Mouse (Mus musculus) ovary, postnatal 10 days (tissue): ENCODE results near the gene Mtif3.

ENCODE experiments used
- DNase-seq: peaks from one replicate; pipeline ENCODE4 v3.0.0; 2022; ENCODE audit warnings: low spot score

Mtif3 gene

GRCm38 (mm10) chr5:146963118-146963936 is at the start of gene Mtif3:
Gene Mtif3 (minus strand): TSS chr5:146963800.
- DNase-seq, result peak; percentile 62

DNA sequence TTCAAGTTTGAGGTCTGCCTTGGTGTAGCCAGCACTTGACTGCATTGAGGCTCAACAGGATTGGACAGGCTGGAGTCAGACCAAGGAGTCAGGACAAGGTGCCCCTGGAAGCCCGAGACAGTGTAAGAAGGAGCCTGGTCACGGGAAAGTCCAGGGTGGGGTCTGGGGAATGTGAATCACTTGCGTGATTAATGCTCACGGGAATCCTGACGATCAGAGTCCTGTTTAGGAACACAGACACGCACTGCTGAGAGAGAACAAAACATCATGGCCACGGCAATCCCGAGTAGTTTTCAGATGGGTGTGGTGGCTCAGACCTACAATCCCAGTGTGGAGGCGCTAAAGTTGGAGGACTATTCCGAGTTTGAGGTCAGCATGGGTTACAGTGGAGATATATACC is 47.7 kb upstream of the Mtif3 start:
- no peak for DNase-seq

- no peak for DNase-seq
Measured at GRCm38 (mm10) chr5:147003303-147003702, 39.7 kb upstream of the Mtif3 start.

GRCm38 (mm10) chr5:147001312-147001711 is 37.7 kb upstream of the Mtif3 start:
- DNase-seq, result no peak

- no peak for DNase-seq
Measured at GRCm38 (mm10) chr5:146998802-146999201, 35.2 kb upstream of the Mtif3 start.

DNA sequence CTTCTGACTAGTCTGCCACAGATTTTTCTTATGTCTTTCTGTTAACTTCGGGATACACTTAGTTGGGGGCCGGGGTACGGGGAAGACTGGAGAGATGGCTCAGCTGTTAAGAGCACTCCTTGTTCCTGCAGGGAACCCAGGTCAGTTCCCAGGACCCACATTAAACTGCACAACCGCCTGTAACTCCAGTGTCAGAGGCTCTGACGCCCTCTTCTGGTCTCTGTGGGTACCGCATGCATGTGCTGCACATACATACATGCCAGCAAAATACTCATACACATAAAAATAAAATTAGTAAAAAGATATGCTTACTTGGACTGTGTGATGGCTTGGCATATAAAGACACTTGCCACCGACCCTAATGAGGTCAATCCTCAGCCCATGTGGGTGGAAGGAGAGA is 33.2 kb upstream of the Mtif3 start:
- DNase-seq, result no peak

DNA sequence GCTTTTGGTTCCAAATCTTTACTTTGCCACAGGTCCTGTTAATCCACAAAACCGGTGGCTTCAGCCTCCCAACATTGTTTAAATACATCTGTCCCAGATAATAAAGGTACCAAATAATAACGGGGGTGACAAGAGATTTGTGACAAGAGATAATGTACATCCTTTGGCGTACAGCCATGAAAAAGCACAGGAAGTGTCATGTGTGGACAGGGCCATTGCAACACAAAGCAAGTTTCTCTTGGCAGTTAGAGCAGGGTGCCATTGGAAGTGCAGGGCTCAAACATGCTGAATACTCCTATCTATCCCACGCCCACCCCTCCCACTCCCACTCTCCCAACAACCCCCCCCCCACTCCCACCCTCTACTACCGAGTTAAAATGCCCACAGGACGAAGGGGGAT is 31.4 kb upstream of the Mtif3 start:
- DNase-seq, result no peak

DNA sequence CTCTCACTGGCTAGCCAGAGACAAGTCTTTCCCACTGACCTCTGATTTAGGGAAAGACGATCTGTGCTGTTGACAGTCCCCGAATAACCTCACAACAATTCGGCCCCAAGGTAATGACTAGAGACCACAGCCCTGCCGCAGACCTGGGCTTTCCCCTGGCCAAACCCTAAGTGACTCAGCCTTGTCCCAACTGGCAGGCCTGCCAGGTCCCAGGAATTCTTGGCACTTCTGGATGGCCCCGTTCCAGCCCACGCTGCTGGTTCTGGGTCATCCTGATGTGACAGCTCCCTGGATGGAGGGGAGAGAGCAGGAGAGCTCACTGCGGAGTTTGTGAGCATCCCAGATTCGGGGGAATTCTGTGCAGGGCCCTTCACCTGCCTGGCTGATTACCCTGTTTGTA is 29.9 kb upstream of the Mtif3 start:
- DNase-seq, result no peak

DNA sequence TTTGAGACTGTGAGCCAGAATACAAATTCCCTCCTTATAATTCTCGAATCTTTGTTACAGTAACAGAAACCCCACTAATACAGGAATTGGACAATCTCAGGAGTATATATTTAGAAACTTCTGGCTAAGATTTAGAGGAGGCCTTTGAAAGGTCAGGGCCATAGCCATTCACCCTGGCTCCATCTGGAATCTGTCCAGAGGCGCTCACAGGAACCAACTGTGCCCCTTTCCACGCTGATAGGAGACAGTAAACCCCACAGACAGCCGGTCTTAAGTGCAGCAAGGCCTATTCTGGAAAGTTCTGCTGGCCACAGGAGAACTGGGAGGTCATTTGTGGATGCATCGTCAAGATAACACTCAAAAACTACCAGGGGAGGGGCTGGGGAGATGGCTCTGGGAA is 25.5 kb upstream of the Mtif3 start:
- DNase-seq, result no peak

DNA sequence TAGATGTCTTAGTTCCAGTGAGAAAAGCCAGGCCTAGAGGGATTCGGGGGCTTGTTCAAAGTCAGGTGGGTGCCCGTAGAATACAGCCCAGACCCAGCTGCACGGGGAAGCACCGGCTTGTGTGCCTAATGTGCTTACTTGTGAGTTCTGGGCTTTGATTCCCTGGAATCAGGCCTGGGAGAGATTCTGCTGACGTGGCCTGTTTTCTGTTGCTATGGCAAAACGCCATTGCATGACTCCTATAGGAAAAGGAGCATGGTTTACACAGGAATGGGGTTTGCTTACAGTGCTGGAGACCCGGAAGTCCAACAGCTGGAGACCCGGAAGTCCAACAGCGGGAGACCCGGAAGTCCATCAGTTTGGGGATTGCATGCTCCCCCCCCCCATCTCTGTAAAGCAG is 24.0 kb upstream of the Mtif3 start:
- DNase-seq, result no peak

DNA sequence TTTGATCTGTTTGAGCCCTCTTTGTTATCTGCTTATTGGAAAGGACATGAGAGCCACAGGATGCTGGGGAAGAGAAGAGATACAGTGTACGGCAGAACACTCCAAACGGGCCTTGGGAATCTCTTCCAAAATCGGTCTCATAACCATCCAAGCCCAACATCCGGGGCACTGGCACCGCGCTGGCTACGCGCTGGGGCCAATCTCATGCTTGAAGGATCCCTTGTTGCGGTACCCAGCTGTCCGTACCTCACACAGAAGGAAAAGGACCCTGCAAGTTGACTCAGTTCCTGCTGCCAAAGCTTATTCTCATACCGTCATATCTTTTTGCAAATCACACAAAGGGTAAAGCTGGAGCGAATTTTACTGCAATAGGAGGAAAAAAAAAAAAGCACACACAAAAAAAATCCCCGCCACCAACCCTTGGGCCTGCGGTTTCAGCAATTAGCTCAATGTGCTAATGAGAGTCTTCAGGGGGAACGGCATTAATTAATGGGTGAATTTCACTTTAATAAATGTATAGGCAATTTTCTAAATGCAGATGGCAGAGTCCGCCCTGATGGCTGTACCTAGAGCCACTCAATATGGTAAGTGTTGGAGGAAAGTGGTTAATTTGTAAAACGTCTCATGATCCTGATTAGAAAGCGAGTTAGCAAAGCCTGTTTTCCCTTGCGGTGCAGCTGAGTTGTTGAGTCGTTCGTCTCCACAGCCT is 22.3 kb upstream of the Mtif3 start:
- no peak for DNase-seq

DNA sequence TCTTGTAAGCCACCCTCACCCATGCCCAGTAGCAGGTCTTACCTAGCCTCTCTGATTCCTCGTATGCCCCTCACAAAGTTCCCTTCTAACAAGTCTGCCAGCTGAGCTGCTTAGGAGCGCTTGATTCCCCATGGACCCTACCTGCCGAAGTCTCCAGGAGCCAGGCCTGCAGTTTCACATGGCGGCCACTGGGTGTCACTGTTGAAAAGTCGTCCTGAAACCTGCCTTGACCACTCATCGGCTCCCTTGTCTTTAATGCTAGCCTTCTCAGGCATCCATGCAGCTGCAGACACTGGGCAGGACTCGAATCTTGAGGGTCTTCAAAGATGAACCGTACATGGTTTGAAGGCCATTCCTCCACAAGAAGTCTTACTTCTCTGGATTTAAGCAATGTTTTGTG is 19.6 kb upstream of the Mtif3 start:
- DNase-seq, result peak; percentile 37

GRCm38 (mm10) chr5:146981376-146981775 is 17.8 kb upstream of the Mtif3 start:
- DNase-seq, result no peak

GRCm38 (mm10) chr5:146974781-146975123 is 11.2 kb upstream of the Mtif3 start:
- no peak for DNase-seq

DNA sequence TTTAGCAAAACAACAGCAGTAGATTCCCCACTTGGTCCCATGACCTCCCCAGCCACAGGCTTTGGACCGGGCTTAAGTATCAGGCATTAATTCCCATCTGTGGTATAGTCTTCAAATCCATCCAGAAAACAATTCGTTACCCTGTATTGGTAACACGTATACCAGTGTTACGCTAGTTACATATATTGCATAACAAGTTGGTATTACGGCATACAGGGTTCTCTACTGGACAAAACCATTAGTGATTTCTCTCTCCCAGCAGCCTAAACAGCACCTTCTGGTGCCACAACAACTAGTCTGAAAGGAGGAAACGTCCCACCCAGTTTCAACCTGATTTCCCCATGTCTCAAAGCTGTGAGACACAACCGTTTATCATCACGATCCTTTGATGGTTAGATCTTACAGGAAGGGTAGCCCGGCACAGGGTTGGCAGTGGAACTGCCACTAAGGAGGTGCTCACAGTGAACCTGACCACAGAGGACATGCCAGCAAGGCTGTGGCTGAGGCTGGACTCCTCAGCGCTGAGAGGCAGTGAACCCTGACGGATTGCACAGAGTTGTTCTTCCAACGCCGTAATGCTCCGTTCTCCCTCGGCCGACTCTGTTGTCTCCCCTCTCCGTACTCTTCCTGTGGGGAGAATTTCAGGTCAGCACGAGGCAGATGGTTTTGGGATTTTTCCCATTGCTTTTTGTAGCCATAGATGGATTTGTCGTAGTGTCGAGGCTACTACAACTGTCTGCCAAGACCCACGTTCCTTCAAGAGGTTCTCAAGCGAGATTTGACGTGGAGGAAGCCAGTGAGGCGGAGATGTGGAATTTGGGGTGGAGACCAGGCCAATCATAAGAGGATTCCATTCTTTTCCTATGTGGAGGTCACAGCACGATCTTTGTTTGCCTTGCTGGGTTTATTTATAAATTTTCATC is 10.5 kb upstream of the Mtif3 start:
- DNase-seq, result no peak

DNA sequence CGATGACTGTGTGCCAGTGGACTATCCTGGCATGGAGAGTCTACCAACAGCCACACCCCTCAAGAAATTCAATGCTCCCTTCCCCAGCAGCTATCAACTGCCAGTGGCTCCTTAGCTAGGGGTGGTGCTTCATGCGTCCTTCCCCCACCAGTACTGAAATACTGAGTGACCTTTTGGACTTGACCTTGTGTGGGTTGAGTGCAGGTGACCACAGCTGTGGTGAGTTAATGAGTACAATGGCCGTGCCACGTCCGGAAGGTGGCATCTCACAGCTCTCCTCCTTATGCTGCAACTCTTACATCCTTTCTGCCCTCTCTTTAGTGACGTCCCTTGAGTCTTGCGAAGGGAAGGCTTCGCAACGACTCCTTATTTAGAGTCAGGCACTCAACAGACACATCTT is 9.8 kb upstream of the Mtif3 start:
- no peak for DNase-seq

- no peak for DNase-seq
Measured at GRCm38 (mm10) chr5:146971776-146972561, 8.4 kb upstream of the Mtif3 start.

DNA sequence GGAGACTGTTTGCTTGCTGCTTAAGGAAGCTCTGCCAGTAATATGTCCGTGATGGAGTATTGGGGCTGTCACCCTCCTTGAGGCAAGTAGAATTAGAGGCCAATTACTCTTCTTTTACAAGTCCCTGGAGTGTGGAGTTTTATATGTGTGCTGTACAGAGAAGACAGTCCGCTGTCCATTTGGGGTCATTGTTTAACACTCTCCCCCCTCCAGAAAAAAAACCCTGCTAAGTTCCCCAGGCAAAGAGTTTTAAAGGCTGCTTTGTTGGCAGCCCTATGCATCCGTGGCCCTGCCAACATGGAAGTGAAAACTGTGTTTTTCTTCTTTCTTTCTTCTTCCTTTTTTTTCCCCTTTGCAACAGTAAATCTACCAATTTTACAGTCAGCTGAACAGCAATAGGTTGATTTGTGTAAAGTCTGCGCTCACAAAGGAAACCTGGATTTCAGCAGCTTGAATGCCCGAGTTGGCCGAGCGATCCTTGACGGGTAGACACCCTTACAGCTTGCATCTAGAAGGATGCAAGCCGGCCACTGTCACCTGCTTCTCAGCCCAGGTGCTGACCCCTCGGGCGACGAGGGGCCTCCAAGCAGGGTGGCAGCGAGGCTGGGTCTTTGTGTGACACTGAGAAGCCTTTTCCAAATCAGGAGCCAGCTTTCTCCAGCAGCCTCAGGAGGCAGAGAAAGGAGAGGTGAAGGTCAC is 5.2 kb upstream of the Mtif3 start:
- no peak for DNase-seq

- DNase-seq, result no peak
Measured at GRCm38 (mm10) chr5:146963937-146964278, 308 bp upstream of the Mtif3 start.

DNA sequence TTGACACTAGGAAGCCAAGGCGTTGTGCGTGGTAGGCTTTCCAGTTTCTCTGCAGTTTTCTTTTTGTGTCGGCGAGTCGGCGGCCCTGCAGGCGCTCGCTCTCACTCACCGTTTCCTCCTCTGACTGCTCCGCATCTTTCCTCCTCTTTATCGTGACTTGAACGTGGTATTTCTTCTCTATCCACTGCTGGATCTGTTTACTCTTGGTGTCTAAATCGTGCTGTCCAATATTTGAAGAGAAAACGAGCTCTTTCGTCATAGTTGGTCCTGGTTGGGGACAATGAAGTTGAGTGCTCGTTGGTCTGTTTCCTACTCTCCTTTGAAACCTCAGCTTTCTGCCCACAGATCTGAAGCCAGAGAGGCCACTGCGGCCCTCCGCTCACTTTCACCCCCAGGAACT is 6.9 kb downstream of the Mtif3 start:
- DNase-seq, result no peak

DNA sequence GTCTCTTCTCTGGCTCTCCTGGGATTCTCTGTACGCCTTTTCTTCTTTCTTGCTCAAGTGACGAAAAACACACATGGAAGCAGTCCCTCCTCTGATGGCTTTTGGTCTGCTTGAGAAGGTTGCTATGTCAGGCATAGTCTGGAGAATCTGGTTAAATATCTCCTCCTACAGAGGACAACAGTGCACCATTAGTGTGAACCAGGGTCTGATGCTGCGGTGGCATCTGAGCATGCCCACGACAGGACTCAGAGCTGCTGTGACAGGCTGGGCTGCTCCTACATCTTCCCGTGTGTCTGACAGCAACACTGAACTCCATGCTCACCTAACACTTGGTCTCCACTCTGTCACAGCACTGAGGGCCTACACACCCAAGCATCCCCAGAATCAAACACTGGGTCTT is 7.9 kb downstream of the Mtif3 start:
- DNase-seq, result no peak
